In the genomic region with DNA sequence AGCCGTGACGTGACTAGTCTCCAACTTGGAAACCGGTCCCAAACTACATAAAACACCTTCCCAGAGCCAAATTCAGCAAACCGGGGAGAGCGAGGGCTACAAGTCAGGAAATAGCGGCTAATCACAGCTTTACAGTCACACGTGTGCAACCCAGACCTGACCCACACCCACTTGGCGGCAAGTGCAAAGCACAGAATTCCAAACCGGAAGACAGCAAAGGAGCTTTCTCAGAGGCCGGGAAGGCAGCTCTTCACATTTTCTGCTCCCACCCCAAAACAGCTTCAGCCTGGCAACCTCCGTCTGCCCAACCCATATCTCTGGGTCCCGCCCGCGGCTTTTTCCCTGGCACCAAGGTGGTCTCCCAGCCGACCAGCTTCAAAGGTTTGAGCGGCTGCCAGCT, we compare ENCODE assay signal across 8 mouse cellular contexts. TPM values are rescaled to one million over a fixed set of nuclear protein-coding genes. Genes with fewer than 3 reads are reported as not detected.
DNase-seq lines count a peak whose midpoint lies in the region; ATAC-seq lines count a peak whose summit lies in the region.

No protein-coding gene starts in this region.

- peaks cover 20% of the 10 kb centered on the region; the same call in 1 of the 2 replicates for H3K27me3 ChIP-seq in forebrain, embryonic 13.5 days
- no peaks in the 10 kb centered on the region for H3K27me3 ChIP-seq in limb, embryonic 11.5 days (ENCODE audit: control insufficient read depth, insufficient read depth, low read length)
- H3K27me3 ChIP-seq in midbrain, embryonic 15.5 days (replicated peaks): no peaks in the 10 kb centered on the region

- peak overlapping the region; percentile 67 for H3K9ac ChIP-seq in forebrain, embryonic 13.5 days
- peak overlapping the region; percentile 47; the same call in 1 of the 2 replicates for H3K9ac ChIP-seq in limb, embryonic 11.5 days (ENCODE audit: low read length)
- peak overlapping the region; percentile 44 for H3K9ac ChIP-seq in midbrain, embryonic 15.5 days

- 2% methylated on average over 16 of the region's 16 CpGs for WGBS in forebrain, embryonic 13.5 days
- WGBS in limb, embryonic 11.5 days: 1% methylated on average over 16 of the region's 16 CpGs
- 2% methylated on average over 16 of the region's 16 CpGs for WGBS in midbrain, embryonic 15.5 days

- peaks cover 17% of the 10 kb centered on the region for H3K4me1 ChIP-seq in forebrain, embryonic 13.5 days
- peaks cover 8% of the 10 kb centered on the region; the same call in 1 of the 2 replicates for H3K4me1 ChIP-seq in limb, embryonic 11.5 days (ENCODE audit: control insufficient read depth, insufficient read depth, low read length)
- peaks cover 23% of the 10 kb centered on the region for H3K4me1 ChIP-seq in midbrain, embryonic 15.5 days

- peak overlapping the region; percentile 70 for H3K4me2 ChIP-seq in forebrain, embryonic 13.5 days
- H3K4me2 ChIP-seq in limb, embryonic 11.5 days (ENCODE audit: low read depth, severe bottlenecking): peak overlapping the region; percentile 47
- peak overlapping the region; percentile 89 for H3K4me2 ChIP-seq in midbrain, embryonic 15.5 days

- no peak overlapping the region for H3K27ac ChIP-seq in forebrain, embryonic 13.5 days
- no peak overlapping the region for H3K27ac ChIP-seq in limb, embryonic 11.5 days (replicated peaks; ENCODE audit: low read depth, low read length)
- peak overlapping the region; percentile 67 for H3K27ac ChIP-seq in midbrain, embryonic 15.5 days

- peak overlapping the region; percentile 85 for H3K4me3 ChIP-seq in forebrain, embryonic 13.5 days
- peak overlapping the region; percentile 80 for H3K4me3 ChIP-seq in limb, embryonic 11.5 days (ENCODE audit: low read depth, low read length)
- peak overlapping the region; percentile 65 for H3K4me3 ChIP-seq in midbrain, embryonic 15.5 days

- no peaks in the 10 kb centered on the region for H3K36me3 ChIP-seq in forebrain, embryonic 13.5 days (ENCODE audit: poor library complexity, severe bottlenecking)
- no peaks in the 10 kb centered on the region for H3K36me3 ChIP-seq in limb, embryonic 11.5 days (ENCODE audit: control insufficient read depth, insufficient read depth, low read length)
- H3K36me3 ChIP-seq in midbrain, embryonic 15.5 days (replicated peaks): no peaks in the 10 kb centered on the region

- peak; percentile 54 for DNase-seq in gastrocnemius, postnatal 14 days
- DNase-seq in gastrocnemius, postnatal 10 days: no peak
- DNase-seq in MN1 (ENCODE audit: low spot score): peak; percentile 61
- no peak for DNase-seq in limb, embryonic 11.5 days (ENCODE audit: low spot score)
- DNase-seq in right cerebral cortex, postnatal 25 days: no peak
- DNase-seq in layer of hippocampus, postnatal 36 days: no peak

- no peak; the same call in 1 of the 2 replicates for ATAC-seq in forebrain, embryonic 13.5 days
- ATAC-seq in limb, embryonic 11.5 days (ENCODE audit: insufficient number of reproducible peaks, low FRiP score, low TSS enrichment, low read depth): peak; percentile 18; the same call in 1 of the 2 replicates
- peak; percentile 21 for ATAC-seq in midbrain, embryonic 15.5 days (replicated peaks)

- no peaks in the 10 kb centered on the region for H3K9me3 ChIP-seq in forebrain, embryonic 13.5 days (replicated peaks)
- no peaks in the 10 kb centered on the region for H3K9me3 ChIP-seq in limb, embryonic 11.5 days (ENCODE audit: control insufficient read depth, low read length)
- no peaks in the 10 kb centered on the region for H3K9me3 ChIP-seq in midbrain, embryonic 15.5 days

- intact Hi-C loops in gastrocnemius, postnatal 14 days (cut with DNase I; ENCODE audit: low total_unique reads): no loop called here

RNA-seq across cellular contexts. Expression of a gene that starts 0.5 kb away (rescaled TPM):
- 10 to 100 TPM in 1 of 2 experiments, 1 to 10 TPM in 1; 9.7 to 10.8 TPM for total RNA-seq in gastrocnemius, postnatal 14 days (2021)
- 10 to 100 TPM; 14.1 to 14.8 TPM for total RNA-seq in gastrocnemius, postnatal 10 days (2021)
- polyA plus RNA-seq in forebrain, embryonic 13.5 days (2015; fragmentation: Nextera tagmentation; extraction: Ambion mirVana): 28.9 and 29.5 TPM in 2 replicates
- polyA plus RNA-seq in limb, embryonic 11.5 days (2014; fragmentation: Nextera tagmentation; extraction: Ambion mirVana): 40.4 and 42.7 TPM in 2 replicates
- polyA plus RNA-seq in midbrain, embryonic 15.5 days (2015; fragmentation: Nextera tagmentation; extraction: Ambion mirVana): 26.6 and 26.9 TPM in 2 replicates
- 10 to 100 TPM; 24.5 to 27.7 TPM for total RNA-seq in layer of hippocampus, postnatal 36 days (2021)

RNA-seq across cellular contexts. Expression of a gene that starts 0.5 kb away (rescaled TPM):
- total RNA-seq in gastrocnemius, postnatal 14 days (2021): 10 to 100 TPM; 14.8 to 15.9 TPM
- total RNA-seq in gastrocnemius, postnatal 10 days (2021): 10 to 100 TPM; 21.6 to 29.7 TPM
- polyA plus RNA-seq in forebrain, embryonic 13.5 days (2015; fragmentation: Nextera tagmentation; extraction: Ambion mirVana): 24.5 and 27.0 TPM in 2 replicates
- polyA plus RNA-seq in limb, embryonic 11.5 days (2014; fragmentation: Nextera tagmentation; extraction: Ambion mirVana): 13.5 and 15.7 TPM in 2 replicates
- polyA plus RNA-seq in midbrain, embryonic 15.5 days (2015; fragmentation: Nextera tagmentation; extraction: Ambion mirVana): 37.7 and 42.0 TPM in 2 replicates
- 100 to 1,000 TPM; 237 to 255 TPM for total RNA-seq in layer of hippocampus, postnatal 36 days (2021)

Comparison
In these comparisons a context has a peak if more than half of its experiments do, and no peak if none do; other contexts are left out.
1. DNase-seq: peak in gastrocnemius, postnatal 14 days (single experiment) and MN1 (single experiment); none in gastrocnemius, postnatal 10 days (single experiment), limb, embryonic 11.5 days (single experiment), right cerebral cortex, postnatal 25 days (single experiment) and layer of hippocampus, postnatal 36 days (0 of 2).
2. RNA of a gene that starts 0.5 kb away (total RNA-seq): 237 to 255 TPM in layer of hippocampus, postnatal 36 days; 21.6 to 29.7 TPM in gastrocnemius, postnatal 10 days and 14.8 to 15.9 TPM in gastrocnemius, postnatal 14 days; every median in the first group is over 4 times any median in the second.
3. Peak in every context shown above with its lines, with median percentiles within 50 percentile points of each other: H3K4me2 ChIP-seq, H3K4me3 ChIP-seq and H3K9ac ChIP-seq.